Mouse (Mus musculus): ENCODE results near the gene Cyp4f13.

Cyp4f13 gene

DNA sequence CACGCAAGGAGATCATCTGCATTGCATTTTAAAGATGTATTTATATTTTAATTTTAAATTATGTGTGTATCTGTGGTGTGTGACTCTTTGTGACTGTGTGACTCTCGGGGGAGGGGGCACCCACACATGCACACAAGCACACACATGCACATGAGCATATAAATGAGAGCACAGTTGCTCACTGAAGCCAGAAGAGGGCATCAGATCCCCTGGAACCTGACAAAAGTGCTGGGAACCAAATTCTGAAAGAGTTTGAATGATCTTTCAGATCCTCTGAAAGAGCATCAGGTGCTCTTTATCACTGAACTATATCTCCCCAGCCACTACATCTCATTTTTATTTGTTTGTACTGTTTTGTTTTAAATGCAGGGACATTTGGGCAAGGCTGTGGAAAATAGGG lies 42.8 kb downstream of the Cyp4f13 start:
- no peak for DNase-seq

DNA sequence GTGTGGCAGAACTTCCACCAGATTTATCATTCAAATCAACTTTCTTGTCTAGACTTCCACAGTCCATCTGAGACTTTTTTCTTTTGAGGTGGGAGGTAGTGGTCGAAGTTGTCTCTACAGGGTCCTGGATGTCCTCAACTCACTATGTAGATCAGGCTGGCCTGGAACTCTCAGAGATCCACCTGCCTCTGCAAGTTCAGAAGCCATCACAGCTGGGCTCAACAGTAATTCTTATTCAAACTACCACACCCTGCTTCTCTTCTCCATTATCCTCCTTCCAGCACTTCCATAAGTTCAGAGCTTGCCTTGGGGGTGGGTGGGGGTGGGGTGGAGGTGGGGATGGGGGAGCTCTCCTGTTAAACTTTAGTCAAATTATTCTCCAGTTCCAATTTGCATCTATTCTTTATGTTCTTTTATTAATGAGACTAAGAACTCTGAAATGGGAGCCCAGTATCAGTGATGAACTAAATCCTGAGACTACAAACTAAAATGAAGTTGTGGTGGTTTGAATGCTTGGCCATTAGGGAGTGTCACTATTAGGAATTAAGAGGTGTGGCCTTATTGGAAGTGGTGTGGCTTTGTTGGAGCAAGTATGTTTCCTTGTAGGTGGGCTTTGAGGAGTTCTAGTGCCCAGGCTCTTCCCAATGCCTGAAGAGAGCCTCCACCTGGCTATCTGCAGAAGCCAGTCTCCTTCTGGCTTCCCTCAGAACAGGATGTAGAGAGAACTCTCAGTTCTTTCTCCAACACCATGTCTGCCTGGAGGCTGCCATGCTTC lies 45.3 kb downstream of the Cyp4f13 start:
- no peak for DNase-seq

DNA sequence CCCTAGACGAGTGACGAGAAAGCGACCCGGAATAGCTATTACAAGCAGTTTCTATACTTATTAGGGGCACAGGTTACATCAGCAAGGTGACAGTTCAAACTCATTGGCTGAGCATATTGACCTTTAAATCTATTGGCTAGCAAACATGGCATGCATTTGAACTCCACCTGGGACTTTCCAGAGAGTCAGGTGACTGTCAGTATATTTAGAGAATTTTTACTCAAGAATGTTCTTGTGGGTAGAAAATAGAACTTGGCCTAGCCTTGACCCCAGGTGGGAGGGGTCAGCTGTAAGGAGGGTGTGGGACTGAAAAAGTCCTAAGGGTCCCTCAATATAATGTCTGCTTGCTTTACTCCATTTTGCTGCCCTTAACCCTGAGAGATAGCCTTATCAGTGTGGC lies 51.8 kb downstream of the Cyp4f13 start:
- no peak for DNase-seq

DNA sequence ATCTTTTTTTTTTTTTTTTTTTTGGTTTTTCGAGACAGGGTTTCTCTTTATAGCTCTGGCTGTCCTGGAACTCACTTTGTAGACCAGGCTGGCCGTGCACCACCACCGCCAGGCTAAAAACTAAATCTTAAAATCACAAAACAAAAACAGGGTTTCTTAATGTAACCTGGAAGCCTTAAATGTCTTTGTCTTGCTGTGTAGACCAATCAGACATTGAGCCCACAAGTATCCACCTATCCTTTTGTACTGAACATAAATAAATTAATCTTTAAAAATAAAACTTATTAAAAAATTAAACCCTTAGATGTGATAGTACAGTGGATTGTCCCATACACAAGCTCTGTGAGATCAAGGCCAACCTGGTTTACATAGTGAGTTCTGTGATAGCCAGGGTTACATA lies 53.3 kb downstream of the Cyp4f13 start:
- no peak for DNase-seq

DNA sequence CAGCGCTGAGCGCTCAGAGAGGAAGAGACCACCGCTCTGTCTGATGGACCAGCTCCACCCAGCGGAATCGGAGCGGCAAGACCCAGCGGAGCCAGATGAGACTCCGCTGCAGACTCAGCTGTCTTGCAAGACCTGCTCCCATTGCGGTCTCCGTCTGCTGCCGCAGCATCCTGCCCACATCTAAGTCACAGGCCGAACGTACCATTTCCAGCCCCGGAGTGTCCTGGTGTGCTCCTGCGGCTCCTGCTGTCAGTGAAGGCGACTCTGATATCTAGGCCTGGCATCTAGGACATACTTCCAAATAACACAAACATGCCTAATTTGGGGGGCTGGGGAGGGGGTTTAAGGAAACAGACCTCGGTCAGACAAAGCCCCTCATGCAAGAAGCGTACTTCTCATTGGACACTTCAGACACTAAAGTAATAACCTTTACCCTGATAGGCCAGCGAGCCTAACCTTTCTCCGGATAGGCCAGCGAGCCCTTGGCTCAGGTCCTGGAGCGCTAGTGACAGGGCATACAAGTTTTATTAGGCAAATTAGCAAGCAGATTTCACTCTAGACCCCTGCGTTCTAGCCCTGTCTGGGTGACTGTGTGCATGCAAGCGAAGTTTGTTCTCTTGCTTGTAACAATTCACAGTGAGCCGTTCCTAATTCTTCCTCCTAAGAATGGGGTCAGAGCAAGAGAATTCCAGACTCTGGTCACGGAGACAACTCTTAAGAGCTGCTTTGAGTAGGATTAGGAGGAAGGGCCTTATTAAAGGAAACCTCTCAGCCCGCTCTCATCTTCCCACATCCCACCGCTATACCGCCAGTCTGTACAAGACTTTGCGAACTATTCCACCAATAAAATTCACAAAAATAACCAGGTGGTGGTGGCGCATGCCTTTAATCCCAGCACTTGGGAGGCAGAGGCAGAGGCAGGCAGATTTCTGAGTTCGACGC lies 55.7 kb downstream of the Cyp4f13 start, which contains the start of gene Zfp870:
Zfp870 (minus strand) TSS at position 404 of the 942 bp plus-strand sequence.
- DNase-seq: peak; percentile 96

DNA sequence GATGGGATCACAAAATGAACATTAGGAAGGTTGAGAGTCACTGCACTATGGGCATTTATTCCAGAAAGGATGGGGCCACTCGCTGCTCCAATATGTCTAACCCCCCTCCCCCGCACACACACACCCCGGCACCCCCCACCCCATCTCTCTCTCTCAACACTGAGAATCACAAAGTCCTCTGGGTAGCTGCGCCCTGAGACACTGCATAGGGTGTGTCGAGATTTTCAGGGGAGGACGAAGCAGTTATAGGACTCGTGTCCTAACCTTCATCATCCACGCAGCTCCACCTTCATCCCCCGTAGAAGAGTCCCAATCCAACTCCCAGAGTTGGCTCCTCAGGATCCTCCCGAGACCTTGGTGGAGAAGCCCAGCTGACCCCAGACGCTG lies 56.4 kb downstream of the Cyp4f13 start:
- no peak for DNase-seq

DNA sequence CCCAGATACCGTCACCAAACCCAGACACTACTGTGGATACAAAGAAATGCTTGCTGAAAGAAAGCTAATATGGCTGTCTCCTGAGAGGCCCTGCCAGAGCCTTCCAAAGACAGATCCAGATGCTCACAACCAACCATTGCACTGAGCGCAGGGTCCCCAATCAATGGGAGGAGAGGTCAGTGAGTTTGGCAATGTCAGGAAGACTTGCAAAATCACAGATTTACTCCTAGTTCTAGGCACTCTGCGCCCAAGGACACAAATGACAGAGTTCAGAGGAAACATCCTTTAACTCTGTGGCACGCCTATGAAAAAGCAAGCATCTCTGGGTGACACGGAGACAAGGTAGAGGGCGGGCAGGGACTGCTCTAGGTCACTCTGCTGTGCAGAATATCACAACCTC lies 57.6 kb downstream of the Cyp4f13 start:
- DNase-seq: no peak

DNA sequence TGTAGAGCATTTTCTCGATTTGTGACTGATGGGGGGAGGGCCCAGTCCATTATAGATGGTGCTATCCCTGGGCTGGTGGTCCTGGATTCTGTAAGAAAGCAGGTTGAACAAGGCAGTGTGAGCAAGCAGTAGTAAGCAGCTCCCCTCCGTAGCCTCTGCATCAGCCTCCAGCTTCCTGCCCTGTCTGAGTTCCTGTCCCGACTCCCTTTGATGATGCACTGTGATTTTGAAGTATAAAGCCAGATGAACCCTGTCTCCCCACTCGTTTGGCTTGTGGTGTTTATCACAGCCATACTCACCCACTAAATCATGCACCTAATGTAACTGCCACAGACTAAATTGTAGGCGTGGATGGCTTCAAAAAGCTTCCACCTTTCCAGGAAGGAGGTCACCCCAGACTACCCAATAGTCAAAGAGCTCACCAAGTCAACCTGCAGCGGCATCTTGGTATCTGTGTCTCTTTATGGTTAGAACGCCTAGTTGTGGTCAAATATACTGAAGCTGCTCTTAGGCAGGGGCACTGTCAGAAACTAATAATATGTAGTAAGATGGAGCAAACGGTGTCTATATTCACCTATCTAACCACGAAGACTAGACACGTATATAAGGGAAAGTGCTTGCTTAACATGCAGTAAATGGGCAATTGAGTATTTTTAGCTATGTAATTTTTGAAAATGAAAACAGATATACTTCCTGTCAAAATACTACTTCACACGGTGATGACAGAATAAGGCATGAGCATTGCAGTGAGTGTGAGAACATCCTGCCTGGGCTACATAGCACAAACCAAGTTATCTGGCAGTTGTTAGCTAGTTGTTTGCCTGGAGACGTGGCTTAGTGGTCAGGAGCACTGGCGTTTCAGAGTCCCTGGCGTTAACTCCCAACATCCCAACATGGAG lies 66.6 kb downstream of the Cyp4f13 start:
- DNase-seq: no peak

DNA sequence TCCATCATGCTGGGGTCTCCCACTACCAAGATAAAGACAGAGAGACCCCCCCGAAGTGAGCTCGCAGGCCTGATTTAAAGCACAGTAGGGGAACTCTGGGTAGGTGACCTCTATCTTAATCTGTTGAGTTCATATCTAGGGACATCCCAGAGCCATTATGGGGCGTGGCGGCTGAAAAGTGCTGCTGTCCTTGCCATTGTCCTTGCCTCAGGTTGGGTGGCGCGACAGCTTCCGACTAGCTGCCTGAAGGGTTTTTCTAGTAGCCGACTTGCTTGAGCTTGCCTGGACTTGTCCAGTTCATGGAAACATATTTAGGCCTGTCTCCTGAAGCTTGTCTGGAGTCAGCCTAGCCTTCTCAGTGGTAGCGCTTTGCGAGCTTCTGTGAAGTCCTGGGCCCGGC lies 68.4 kb downstream of the Cyp4f13 start:
- DNase-seq: no peak

DNA sequence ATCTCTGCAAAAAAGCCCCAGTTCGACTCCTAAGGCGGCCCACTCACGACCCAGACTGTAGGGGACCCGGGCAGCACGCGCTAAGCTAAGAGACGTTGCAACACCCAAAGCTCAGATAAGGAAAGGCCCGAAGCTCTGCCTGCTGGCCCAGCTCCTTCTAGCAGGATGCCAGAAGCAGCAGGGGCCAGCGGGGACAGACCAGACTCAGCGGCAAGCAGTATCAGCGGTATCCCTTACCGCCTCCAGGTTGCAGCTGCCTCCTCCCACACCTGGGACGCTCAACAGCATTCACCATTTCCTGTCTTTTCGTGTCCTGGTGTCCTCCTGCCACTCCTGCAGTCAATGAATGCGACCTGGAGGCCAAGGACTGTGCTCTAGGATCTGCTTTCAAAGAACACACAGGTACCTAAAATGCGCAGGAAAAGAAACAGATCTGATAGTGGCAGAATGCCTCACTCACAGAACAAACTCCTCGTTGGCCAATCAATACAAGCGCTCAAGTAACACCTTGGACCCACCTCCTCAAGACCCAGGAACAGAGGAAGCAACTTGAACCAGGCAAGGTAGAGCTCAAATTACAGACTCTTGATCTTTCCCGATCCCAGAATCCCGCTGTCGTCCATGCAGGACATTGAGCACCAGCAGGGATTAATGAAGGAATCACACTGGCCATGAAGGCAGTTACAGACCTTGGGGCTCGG lies 69.6 kb downstream of the Cyp4f13 start:
- DNase-seq: no peak

Measured in kidney, adult 9 months (tissue).